Mouse (Mus musculus): ENCODE measurements around the gene Gstz1.

DNA sequence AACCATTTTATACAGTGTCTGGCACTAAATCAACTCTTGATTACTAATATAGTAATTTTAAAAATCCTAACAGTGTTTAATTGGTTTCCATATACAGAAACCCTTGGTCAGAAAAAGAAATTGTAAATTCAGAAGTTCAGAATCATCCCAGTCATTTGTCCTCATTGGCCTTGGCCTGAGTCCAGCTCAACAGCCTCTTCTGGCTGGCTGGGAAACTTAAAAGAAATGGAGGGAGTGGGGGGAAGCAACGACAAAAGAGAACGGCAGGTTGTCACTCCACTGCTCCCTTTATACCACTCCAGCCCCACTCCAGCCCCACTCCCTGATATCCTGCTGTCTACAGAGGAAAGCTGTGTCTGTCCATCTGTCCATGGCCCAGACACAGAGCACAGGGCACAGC, 15.8 kb upstream of the Gstz1 start:
- TF ChIP-seq CTCF (IDR thresholded peaks at IDR 0.05; ENCODE audit: extremely low read depth, insufficient read depth, insufficient read length, insufficient replicate concordance) (no peak), POLR2A (IDR thresholded peaks at IDR 0.05; ENCODE audit: low read depth, low read length) (no peak)
